Comparison of ENCODE assay signal across 12 mouse cellular contexts in genomic region chr1:120258245-120258644, GRCm38 (mm10). TPM values are rescaled to one million over a fixed set of nuclear protein-coding genes. Genes with fewer than 3 reads are reported as not detected.
A peak's percentile ranks its signal among the peaks of the same experiment; 100 is the strongest.
DNase-seq lines count a peak whose midpoint lies in the region; ATAC-seq and TF ChIP-seq lines count a peak whose summit lies in the region.
"Had no signal": no experiment of that assay in that cellular context is flagged by ENCODE, and none has a peak within 500 bp of the region (broad histone marks: within the 10 kb centered on the region; RNA-seq: fewer than 3 reads in every experiment).

No protein-coding gene starts in this region.

- no peak for TF ChIP-seq CTCF in gastrocnemius, adult 2 months (IDR thresholded peaks at IDR 0.05)

- peak overlapping the region; percentile 65 for H3K4me3 ChIP-seq in gastrocnemius, adult 2 months
- no peak overlapping the region for H3K4me3 ChIP-seq in neural tube, embryonic 11.5 days (ENCODE audit: low read depth, low read length)
- peak overlapping the region; percentile 30 for H3K4me3 ChIP-seq in liver, embryonic 15.5 days (replicated peaks)
- no peak overlapping the region for H3K4me3 ChIP-seq in hindbrain, embryonic 14.5 days (replicated peaks; ENCODE audit: low read length)

- H3K36me3 ChIP-seq in neural tube, embryonic 11.5 days (ENCODE audit: control insufficient read depth, insufficient read depth, low read length) = no peaks in the 10 kb centered on the region
- H3K36me3 ChIP-seq in liver, embryonic 15.5 days (replicated peaks) = peaks cover 57% of the 10 kb centered on the region
- H3K36me3 ChIP-seq in hindbrain, embryonic 14.5 days (replicated peaks; ENCODE audit: control insufficient read depth, insufficient read depth) = no peaks in the 10 kb centered on the region

- 73% methylated on average over 8 of the region's 8 CpGs for WGBS in neural tube, embryonic 11.5 days
- WGBS in liver, embryonic 15.5 days (ENCODE audit: insufficient replicate concordance) = 56% methylated on average over 8 of the region's 8 CpGs
- 72% methylated on average over 8 of the region's 8 CpGs for WGBS in hindbrain, embryonic 14.5 days

- no peak for ATAC-seq in neural tube, embryonic 11.5 days (ENCODE audit: insufficient read depth, low FRiP score, low TSS enrichment)
- no peak for ATAC-seq in liver, embryonic 15.5 days (ENCODE audit: insufficient read depth)
- ATAC-seq in hindbrain, embryonic 14.5 days (ENCODE audit: low FRiP score) = no peak
- ATAC-seq: forebrain, postnatal 0 days; hindbrain, embryonic 16.5 days had no signal

- no peaks in the 10 kb centered on the region for H3K9me3 ChIP-seq in neural tube, embryonic 11.5 days (ENCODE audit: control insufficient read depth, low read length)
- no peaks in the 10 kb centered on the region for H3K9me3 ChIP-seq in liver, embryonic 15.5 days (replicated peaks)
- H3K9me3 ChIP-seq in hindbrain, embryonic 14.5 days (ENCODE audit: control insufficient read depth, low read length) = no peaks in the 10 kb centered on the region

- intact Hi-C loops in gastrocnemius, adult 2 months (cut with DNase I) = no loop called here
- intact Hi-C loops in gastrocnemius, postnatal 36 days (cut with DNase I) = no loop called here

- DNase-seq in gastrocnemius, adult 2 months = no peak
- no peak for DNase-seq in gastrocnemius, postnatal 36 days
- no peak for DNase-seq in neural tube, embryonic 11.5 days (ENCODE audit: low spot score)
- DNase-seq in neural tube, embryonic 10.5 days (ENCODE audit: extremely low spot score, low spot score) = no peak
- DNase-seq in layer of hippocampus, postnatal 25 days (ENCODE audit: extremely low spot score in 1 of 2, low spot score in 1 of 2) = no peak
- DNase-seq in adrenal gland, postnatal 10 days = no peak
- no peak for DNase-seq in hindbrain, embryonic 14.5 days (ENCODE audit: low spot score)
- DNase-seq: forebrain, postnatal 0 days; kidney, postnatal 36 days; thymus, postnatal 4 days had no signal

- H3K4me2 ChIP-seq in neural tube, embryonic 11.5 days (ENCODE audit: low read depth) = no peak overlapping the region
- peak overlapping the region; percentile 65 for H3K4me2 ChIP-seq in liver, embryonic 15.5 days
- no peak overlapping the region for H3K4me2 ChIP-seq in hindbrain, embryonic 14.5 days (replicated peaks)

- peak overlapping the region; percentile 79 for H3K27ac ChIP-seq in gastrocnemius, adult 2 months
- no peak overlapping the region for H3K27ac ChIP-seq in neural tube, embryonic 11.5 days (ENCODE audit: low read depth, low read length)
- H3K27ac ChIP-seq in liver, embryonic 15.5 days (replicated peaks) = peak overlapping the region; percentile 92
- no peak overlapping the region for H3K27ac ChIP-seq in hindbrain, embryonic 14.5 days

- 0 out of 2 replicates have a peak, but pooled peaks cover 3% of the 10 kb centered on the region for H3K4me1 ChIP-seq in neural tube, embryonic 11.5 days (ENCODE audit: control insufficient read depth, insufficient read depth, low read length)
- peaks cover 79% of the 10 kb centered on the region for H3K4me1 ChIP-seq in liver, embryonic 15.5 days (replicated peaks)
- no peaks in the 10 kb centered on the region for H3K4me1 ChIP-seq in hindbrain, embryonic 14.5 days (replicated peaks; ENCODE audit: control insufficient read depth, insufficient read depth, low read length)

- 0 out of 2 replicates have a peak overlapping the region, but pooled peaks have one; percentile 4 for H3K9ac ChIP-seq in neural tube, embryonic 11.5 days (ENCODE audit: low read length)
- 0 out of 2 replicates have a peak overlapping the region, but pooled peaks have one; percentile 52 for H3K9ac ChIP-seq in liver, embryonic 15.5 days
- H3K9ac ChIP-seq in hindbrain, embryonic 14.5 days = no peak overlapping the region
- H3K9ac ChIP-seq: forebrain, postnatal 0 days had no signal

- no peaks in the 10 kb centered on the region for H3K27me3 ChIP-seq in neural tube, embryonic 11.5 days (ENCODE audit: control insufficient read depth, insufficient read depth, low read length)
- no peaks in the 10 kb centered on the region for H3K27me3 ChIP-seq in liver, embryonic 15.5 days
- H3K27me3 ChIP-seq in hindbrain, embryonic 14.5 days (ENCODE audit: control insufficient read depth, insufficient read depth, low read length) = 0 out of 2 replicates have a peak, but pooled peaks cover under 1% of the 10 kb centered on the region

RNA-seq across cellular contexts. Expression of gene Steap3, which starts 14.3 kb away (rescaled TPM):
- 10 to 100 TPM; 16.0 to 22.1 TPM for total RNA-seq in gastrocnemius, adult 2 months (2021)
- 10 to 100 TPM; 17.8 to 19.2 TPM for total RNA-seq in gastrocnemius, postnatal 36 days (2021)
- polyA plus RNA-seq in neural tube, embryonic 11.5 days (2014; fragmentation: Nextera tagmentation; extraction: Ambion mirVana) = 2.8 and 3.0 TPM in 2 replicates
- polyA plus RNA-seq in liver, embryonic 15.5 days (2015; fragmentation: Nextera tagmentation; extraction: Ambion mirVana) = 43.4 and 46.8 TPM in 2 replicates
- 1 to 10 TPM; 6.9 to 7.0 TPM for total RNA-seq in layer of hippocampus, postnatal 25 days (2021)
- total RNA-seq in adrenal gland, postnatal 10 days (2021) = 10 to 100 TPM; 27.8 to 36.7 TPM
- 2.7 and 3.0 TPM in 2 replicates for polyA plus RNA-seq in hindbrain, embryonic 14.5 days (2014; fragmentation: Nextera tagmentation; extraction: Ambion mirVana)

Comparison
In these comparisons a context has a peak if more than half of its experiments do, and no peak if none do; other contexts are left out.
1. H3K27ac ChIP-seq: peak in gastrocnemius, adult 2 months (single experiment) and liver, embryonic 15.5 days (single experiment); none in neural tube, embryonic 11.5 days (single experiment) and hindbrain, embryonic 14.5 days (single experiment).
2. H3K4me3 ChIP-seq: peak in gastrocnemius, adult 2 months (single experiment) and liver, embryonic 15.5 days (single experiment); none in neural tube, embryonic 11.5 days (single experiment) and hindbrain, embryonic 14.5 days (single experiment).